Mouse (Mus musculus): ENCODE data around the gene Nelfa. TPM values are rescaled to one million over a fixed set of nuclear protein-coding genes. Genes with fewer than 3 reads are reported as not detected.
"Not testable (repeated sequence)": the region's sequence is repeated elsewhere in the genome, so short reads cannot be mapped to it uniquely, and the experiment has no call there.

The Nelfa gene
- total RNA-seq, 2 experiments from 2014 or later: 26.5 to 30.7 TPM

DNA sequence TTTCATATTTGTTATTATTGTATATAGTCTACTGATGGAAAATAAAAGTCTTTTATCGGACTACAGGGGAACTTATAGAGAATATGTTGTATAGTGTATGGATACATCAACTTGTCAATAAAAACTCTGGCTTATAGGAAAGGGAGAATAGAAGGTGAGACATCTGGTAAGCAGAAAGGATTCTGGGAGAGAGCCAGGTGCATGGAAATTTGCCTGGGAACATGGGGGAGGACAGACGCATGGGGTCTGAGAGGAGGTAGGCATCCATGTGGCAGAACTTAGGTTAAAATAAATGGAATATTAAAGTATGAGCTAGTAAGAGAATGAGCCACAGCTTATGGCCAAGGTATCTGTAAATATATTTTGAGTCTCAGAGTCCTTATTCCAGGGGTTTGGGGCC, 16.2 kb downstream of the Nelfa start:
- no peak for ATAC-seq (ENCODE audit: poor library complexity, severe bottlenecking)

DNA sequence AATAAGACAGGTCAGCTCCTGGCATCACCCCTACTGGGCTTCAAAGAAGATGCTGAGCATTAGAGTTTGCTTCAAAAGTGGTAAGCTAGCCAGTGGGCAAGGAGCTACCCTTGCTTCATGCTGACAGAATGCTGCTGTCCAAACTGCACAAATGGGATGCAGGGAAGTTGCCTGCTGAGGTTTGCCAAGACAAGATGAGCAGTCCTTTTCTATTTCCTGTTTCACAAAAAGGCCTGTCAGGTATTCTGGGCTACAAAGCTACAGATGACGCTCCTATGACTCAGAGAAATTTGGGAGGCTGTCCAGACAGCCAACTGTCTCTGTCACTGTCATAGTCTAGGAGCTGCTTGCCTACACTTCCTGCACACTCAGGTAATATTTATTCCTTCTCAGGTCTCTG, 16.7 kb downstream of the Nelfa start:
- no peak for ATAC-seq (ENCODE audit: poor library complexity, severe bottlenecking)

DNA sequence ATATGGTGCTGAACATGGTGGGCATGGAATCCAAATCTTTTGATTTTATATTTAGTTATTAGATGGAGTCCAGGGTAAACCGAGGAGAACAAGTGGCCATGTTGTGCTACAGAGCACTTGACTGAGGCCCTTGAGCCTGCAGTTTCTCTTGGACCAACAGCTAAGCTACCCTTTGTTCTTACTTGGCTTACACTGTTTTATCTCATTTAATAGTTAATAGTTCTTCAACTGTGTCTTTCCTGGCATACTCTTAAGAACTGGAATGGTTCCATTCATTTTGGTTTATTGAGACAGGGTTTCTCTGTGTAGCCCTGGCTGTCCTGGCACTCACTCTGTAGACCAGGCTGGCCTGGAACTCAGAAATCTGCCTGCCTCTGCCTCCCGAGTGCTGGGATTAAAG, 19.6 kb downstream of the Nelfa start:
- ATAC-seq (ENCODE audit: poor library complexity, severe bottlenecking): not testable (repeated sequence)

DNA sequence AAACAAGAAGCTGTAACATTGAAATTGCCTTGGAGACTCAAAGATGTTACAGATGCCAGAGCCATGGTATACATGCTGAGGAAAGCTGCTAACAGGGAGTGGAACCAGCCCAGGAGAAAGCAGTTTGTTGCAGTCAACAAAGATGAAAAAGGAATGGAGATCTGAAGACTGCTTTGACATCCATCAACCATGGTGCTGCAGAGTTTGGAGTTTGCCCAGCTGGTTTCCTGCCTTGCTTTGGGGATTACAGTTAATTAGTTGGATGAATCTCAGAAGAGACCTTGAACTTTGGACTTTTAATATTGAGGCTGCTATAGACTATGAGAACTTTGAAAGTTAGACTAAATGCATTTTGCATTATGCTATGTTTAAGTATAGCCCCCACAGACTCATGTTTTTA, 21.2 kb downstream of the Nelfa start:
- ATAC-seq (ENCODE audit: poor library complexity, severe bottlenecking): not testable (repeated sequence)

DNA sequence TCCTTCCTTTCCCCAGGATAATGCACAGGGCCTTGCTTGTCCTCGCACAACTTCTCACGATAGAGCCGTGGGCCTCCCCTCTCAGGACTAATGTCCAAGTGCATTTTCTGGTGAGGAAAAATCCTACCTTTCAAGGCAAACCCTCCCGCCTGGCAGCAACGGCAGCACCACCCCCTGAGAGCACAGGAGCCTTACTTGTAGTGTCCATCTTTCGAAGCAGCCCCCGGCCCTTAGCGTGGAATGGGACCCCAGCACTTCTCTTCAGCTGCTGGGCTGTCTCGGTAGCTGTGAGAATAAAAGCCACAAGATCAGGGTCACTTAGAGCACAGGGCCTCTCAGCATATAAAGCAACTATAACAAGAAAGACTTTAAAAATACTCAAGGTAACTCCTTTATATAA, 33.0 kb downstream of the Nelfa start:
- ATAC-seq (ENCODE audit: poor library complexity, severe bottlenecking): no peak

DNA sequence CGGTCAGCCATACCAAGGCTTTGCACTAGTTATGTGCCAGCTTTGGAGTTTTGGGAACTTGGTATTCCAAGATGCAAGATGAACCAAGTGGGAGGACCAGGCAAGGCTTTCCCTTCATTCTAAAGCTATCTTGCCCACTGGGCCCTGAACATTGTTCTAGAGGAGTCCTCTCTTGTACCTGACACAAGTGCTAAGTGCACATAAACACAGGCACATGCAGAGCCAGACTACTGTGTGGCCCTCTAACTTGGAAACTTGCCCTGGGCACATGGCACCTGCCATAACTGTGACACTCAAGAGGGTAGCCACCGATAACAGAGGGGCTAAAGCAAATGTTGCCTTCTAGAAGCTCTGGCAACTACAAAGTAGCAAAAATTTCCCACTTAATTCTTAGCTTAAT, 33.5 kb downstream of the Nelfa start:
- ATAC-seq (ENCODE audit: poor library complexity, severe bottlenecking): no peak

DNA sequence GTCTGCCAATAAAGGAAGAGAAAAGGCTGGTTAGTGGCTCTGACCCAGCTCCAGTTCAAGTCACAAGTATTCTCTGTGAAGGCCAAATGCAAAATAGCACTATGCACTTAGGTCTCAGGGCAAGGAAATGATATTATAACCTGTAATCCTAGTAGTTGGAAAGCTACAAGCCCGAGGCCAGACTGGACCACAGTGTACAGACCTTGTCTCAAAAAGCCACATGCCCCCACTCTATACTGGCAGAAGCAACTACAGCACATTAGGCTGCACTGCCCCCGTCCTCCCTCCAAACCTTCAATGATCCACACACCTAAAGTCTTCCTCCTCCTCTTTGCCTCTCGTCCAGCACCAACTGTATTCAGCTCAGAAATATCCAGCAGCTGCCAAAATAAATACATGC, 34.9 kb downstream of the Nelfa start:
- ATAC-seq (ENCODE audit: poor library complexity, severe bottlenecking): no peak

DNA sequence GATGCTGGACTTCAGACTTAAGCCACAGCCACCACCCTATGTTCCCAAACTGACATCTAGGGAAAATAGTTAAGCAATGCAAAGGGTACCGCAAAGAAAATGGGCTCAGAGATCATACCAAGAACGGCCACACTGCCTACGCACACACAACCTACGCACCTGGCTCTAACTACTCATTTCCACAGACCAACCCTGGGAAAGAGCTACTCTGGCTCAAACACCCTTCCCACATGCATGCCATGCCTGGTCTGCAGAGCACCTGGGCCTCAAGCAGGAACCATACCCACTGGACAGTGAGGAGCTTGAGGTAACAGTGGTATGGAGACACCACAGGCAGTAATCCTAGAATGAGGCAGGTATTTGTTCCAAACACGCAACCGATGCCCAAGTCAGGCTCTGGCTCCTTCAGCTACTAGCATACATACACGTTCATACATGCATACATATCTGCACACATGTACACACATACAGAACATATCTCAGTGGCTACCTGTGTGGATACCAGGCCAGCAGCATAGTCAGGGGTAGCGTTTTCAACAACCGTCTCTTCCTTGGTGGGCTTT, 35.4 kb downstream of the Nelfa start:
- no peak for ATAC-seq (ENCODE audit: poor library complexity, severe bottlenecking)

DNA sequence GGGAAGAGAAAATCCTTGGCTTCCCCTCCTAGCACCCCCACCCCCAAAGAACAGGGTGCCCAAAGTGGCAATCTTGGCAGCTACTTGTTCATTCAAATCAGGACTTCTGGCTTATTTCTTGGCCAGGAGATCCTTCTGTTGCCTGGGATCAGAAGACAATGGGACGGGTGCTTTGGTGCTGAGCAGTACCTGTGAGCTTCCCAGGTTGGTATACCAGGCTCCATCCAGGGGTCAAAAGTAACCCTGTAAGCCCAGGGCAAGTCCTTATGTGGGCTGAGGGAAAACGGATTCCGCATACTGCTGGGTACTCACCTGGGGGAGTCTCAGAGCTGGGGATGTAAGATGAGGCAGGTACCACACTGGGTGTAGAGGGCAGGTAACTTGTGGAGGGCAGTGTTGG, 36.1 kb downstream of the Nelfa start:
- no peak for ATAC-seq (ENCODE audit: poor library complexity, severe bottlenecking)

DNA sequence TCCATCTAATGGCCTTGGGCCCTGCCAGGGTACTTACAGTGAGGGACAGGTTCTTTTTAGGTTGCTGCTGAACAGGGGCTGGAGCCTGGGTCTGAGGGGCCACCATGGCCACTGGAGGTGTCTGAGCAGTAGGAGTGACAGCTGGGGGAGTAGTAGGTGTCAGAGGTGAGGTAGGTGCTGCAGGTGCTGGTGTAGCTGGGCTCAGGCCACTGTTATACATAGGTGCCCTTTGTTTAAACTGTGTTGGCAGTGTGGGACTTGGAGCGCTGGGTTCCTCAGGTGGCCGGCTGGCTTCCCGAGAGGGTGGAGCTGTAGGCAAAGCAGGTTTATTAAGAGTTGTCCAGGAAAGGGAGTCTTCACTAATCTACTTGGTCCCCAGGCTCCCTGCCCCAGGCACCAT, 37.0 kb downstream of the Nelfa start:
- ATAC-seq (ENCODE audit: poor library complexity, severe bottlenecking): no peak

DNA sequence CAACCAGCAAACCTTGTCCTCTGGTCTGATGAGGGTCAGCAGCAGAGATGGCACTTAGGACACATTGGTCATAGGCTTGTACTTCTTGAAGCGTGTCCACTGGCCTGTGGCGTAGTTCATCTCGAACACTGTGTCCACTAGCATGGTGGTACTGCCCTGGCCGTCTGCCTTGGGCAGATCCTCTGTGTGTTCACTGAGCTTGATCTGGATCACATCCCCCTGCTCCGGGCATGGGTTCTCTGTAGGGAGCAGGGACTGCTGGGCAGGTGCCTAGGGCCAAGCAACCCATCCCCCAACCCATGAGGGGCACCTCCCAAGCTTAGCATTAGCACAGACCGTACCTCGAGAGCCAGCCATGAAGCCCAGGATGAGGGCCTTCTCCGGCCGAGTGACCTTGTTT, 37.5 kb downstream of the Nelfa start:
- ATAC-seq (ENCODE audit: poor library complexity, severe bottlenecking): no peak

DNA sequence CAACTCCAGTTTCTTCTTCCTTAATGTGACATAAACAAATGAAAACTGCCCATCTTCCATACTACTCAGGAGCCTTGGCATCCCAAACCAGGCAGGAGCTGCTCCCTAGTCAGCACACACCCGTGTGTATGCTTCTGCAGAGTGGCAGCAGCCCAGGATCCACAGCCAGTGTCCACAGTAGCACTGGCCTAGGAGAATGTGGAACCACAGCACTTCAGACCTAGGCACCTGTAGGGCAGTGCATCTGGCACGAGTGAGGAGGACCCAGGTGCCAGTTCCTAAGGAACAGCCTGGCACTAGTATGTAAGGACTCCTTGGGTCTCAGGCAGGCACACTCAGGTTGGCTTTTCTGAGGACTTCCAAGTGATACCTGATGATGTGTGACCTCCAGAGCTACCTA, 39.1 kb downstream of the Nelfa start:
- ATAC-seq (ENCODE audit: poor library complexity, severe bottlenecking): no peak

DNA sequence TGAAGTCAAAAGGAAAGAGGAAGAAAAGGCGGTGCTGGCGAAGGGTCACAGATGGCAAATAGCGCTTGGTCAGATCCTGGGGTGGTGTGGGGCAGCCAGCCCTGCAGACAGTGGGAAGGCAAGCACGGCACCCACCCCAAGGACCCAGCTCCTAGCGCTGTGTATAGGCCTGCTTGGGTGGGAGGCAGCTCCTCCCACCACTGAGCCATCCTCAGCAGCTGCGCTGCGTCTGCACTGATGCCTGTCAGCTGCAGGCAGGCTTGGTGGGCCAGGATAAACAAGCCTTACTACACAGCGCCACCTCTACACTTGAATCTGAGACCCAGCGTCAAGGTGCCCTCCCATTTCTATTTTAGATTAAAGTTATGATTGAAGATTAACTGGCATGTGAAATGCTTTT, 41.1 kb downstream of the Nelfa start:
- ATAC-seq (ENCODE audit: poor library complexity, severe bottlenecking): no peak

DNA sequence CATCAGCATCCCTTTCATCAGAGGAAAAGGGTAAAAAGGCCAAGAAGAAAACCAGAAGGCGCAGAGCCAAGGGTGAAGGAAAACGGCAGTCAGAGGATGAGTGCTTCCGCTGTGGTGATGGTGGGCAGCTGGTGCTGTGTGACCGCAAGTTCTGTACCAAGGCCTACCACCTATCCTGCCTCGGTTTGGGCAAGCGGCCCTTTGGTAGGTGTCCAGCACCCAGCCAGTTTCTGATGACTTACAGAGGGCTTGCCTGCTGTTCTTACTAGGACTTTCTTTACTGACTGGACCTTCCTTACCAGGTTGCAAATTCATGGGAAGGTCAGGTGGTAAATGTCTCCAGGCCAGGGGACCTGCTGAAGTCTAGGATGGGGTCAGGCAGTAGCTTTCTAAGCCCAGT, 42.8 kb downstream of the Nelfa start:
- no peak for ATAC-seq (ENCODE audit: poor library complexity, severe bottlenecking)

DNA sequence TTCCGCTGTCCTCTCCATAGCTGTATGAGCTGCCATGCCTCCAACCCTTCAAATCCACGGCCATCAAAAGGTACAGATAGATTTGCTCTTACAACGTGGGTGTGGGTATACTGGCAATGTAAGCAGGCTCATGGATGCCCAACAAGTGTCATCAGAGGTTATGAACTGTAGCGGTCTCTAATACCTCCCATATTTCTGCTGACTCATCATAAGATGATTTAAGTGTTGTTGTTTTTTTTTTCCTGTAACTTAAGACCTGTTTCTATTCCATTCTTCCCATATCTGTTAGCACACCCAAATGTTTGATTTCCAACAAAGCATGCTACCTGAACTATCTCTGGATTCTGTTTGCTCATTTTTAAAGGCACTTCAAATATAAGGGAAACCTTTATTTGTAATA, 55.1 kb downstream of the Nelfa start:
- no peak for ATAC-seq (ENCODE audit: poor library complexity, severe bottlenecking)

DNA sequence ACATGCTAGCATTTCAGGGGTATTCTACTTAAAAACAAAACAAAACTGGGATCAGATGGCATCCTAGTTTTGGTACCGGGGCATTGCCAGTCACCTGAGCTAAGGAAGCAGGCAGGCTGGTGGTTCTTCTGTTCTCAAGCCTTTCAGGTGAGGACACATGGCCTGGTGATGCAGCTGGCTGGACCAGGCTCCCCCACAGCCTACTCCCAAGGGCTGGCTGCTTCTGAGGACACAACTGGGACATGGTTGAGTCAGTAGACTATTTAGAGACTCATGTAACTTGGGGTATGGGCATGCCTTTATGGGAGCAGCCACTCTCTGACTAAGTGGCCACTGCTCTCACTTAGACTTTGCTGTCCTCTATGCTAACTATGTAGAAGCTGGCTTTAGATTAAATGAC, 60.7 kb downstream of the Nelfa start:
- ATAC-seq (ENCODE audit: poor library complexity, severe bottlenecking): no peak

DNA sequence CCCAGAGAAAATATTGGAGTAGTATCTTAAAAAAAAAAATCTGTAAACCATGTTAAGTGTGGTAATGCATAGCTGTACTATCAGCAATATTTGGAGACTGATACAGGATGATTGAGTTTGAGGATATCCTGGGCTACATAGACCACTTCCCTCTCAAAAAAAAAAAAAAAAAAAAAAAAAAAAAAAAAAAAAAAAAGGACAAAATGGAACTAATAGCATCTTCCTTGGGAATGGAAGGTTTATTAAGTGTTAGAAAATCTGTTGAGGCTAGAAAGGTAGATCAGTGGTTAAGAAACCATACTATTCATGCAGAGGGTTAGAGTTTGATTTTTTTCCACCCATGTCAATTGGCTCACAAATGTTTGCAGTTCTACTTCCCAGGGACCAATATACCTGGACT, 78.5 kb downstream of the Nelfa start:
- no peak for ATAC-seq (ENCODE audit: poor library complexity, severe bottlenecking)

DNA sequence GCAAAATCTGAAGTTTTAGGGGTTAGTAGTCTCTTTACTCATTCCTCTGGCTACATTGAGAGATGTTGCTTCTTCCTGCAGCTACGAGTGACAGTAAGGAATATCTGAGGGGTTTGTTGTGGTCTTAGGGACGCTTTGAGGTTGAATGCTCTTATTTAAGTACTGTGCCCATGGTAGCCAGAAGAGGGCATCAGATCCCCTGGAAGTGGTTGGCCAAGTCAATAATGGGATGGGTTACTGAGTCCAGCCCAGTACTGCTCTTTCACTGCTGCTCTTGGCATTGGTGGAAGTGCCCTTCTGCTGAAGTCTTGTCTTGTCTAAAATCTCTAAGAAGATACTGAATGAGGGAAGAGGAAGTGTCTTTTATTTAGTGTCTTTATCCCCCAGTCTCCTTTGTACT, 82.2 kb downstream of the Nelfa start:
- ATAC-seq (ENCODE audit: poor library complexity, severe bottlenecking): no peak

DNA sequence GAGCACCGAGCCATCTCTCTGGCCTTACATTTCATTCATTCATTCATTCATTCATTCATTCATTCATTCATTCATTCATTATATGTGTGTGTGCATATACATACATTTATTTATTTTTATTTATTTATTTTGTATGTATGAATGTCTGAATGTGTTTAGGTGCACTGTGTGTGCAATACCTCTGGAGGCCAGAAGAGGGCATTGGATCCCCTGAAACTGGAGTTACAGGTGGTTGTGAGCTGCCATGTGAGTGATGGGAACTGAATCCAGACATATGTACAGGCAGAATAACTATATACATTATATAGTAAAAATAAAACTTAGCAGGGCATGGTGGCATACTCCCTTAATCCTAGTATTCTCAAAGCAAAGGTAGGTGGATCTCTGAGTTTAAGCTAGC, 83.1 kb downstream of the Nelfa start:
- no peak for ATAC-seq (ENCODE audit: poor library complexity, severe bottlenecking)

DNA sequence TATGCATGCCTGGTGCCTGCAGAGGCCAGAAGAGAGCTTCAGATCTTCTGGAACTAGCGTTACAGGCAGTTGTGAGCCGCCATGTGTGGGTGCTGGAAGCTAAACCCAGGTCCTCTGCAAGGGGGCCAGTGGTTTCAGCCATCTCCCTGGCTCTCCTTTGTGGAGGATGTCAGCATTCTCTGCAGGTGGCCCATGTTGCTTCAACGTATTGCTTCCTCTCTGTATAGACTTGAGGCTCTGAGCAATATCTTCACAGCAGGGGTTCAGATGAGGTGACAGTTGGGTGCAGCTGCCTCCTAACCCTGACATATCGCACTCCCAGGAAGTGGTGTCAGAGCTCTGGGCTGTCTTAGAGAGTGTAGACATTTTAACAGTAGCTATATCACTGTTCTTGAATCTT, 84.7 kb downstream of the Nelfa start:
- no peak for ATAC-seq (ENCODE audit: poor library complexity, severe bottlenecking)

Data from megakaryocyte, adult 5-6 weeks (primary cell).